Mouse (Mus musculus) CD8-positive naive resting alpha-beta T cell, adult 57 days (primary cell): Measurements from ENCODE around the gene Ptger1. TPM values are rescaled to one million over a fixed set of nuclear protein-coding genes. Genes with fewer than 3 reads are reported as not detected.

Experiments used
- total RNA-seq: library from RNA; stranded (reverse); gene quantifications from one replicate; pipeline ENCODE4 v1.2.4, GENCODE M21; 2023

Ptger1 gene
- total RNA-seq: 2.8 TPM

GRCm38 (mm10) chr8:83665969-83666865 lies at the start of gene Ptger1:
Gene Ptger1, plus strand, starts transcription at chr8:83666678.

GRCm38 (mm10) chr8:83652030-83652743 lies 14.3 kb upstream of the Ptger1 start, which contains the start of gene Gipc1:
Gene Gipc1, plus strand, starts transcription at chr8:83652677.

GRCm38 (mm10) chr8:83698661-83699453 lies 32.4 kb downstream of the Ptger1 start, which contains the start of gene Pkn1:
Gene Pkn1, minus strand, starts transcription at chr8:83699179.

GRCm38 (mm10) chr8:83715031-83715690 lies 48.7 kb downstream of the Ptger1 start, which contains the start of gene Ddx39:
Gene Ddx39, plus strand, starts transcription at chr8:83715177.

Other genes starting within 250 kb of the Ptger1 start
- 24.3 TPM for gene Scoc, start 208.3 kb upstream of the Ptger1 start, total RNA-seq
- gene Olfr370, start 130.9 kb upstream of the Ptger1 start, total RNA-seq: not detected
- gene Ndufb7, start 100.0 kb upstream of the Ptger1 start, total RNA-seq: 72.2 TPM
- 253 TPM for gene Tecr, start 58.7 kb upstream of the Ptger1 start, total RNA-seq
- gene Dnajb1, start 58.5 kb upstream of the Ptger1 start, total RNA-seq: 107 TPM
- 21.5 TPM for gene Gipc1, start 14.0 kb upstream of the Ptger1 start, total RNA-seq
- 297 TPM for gene Pkn1, start 32.5 kb downstream of the Ptger1 start, total RNA-seq
- 71.0 TPM for gene Ddx39, start 48.5 kb downstream of the Ptger1 start, total RNA-seq
- 1,098 TPM for gene Adgre5, start 74.6 kb downstream of the Ptger1 start, total RNA-seq
- gene Adgrl1, start 233.4 kb downstream of the Ptger1 start, total RNA-seq: 59.6 TPM